Mouse (Mus musculus): ENCODE measurements around the gene Zfp579. TPM values are rescaled to one million over a fixed set of nuclear protein-coding genes. Genes with fewer than 3 reads are reported as not detected.

The Zfp579 gene
- polyA plus RNA-seq, 1 experiment from 2014 or later = 67.7 TPM

GRCm38 (mm10) chr7:4950561-4951342, 45.2 kb downstream of the Zfp579 start:
- 87% methylated on average over 19 of the region's 19 CpGs for WGBS
- Histone ChIP-seq H3K4me1 (ENCODE audit: control insufficient read depth, insufficient read depth, low read length) (no peaks in the 10 kb centered on the region), H3K9me3 (ENCODE audit: control insufficient read depth, low read length) (no peaks in the 10 kb centered on the region), H3K27ac (ENCODE audit: low read depth, low read length) (no peak overlapping the region), H3K9ac (replicated peaks; ENCODE audit: low read depth, low read length) (no peak overlapping the region), H3K4me2 (ENCODE audit: low read depth, low read length) (no peak overlapping the region), H3K36me3 (ENCODE audit: control insufficient read depth, insufficient read depth, low read length) (no peaks in the 10 kb centered on the region), H3K4me3 (ENCODE audit: low read depth, low read length) (no peak overlapping the region), H3K27me3 (ENCODE audit: control insufficient read depth, insufficient read depth, low read length) (no peaks in the 10 kb centered on the region)
- no peak for ATAC-seq (ENCODE audit: low read depth)

DNA sequence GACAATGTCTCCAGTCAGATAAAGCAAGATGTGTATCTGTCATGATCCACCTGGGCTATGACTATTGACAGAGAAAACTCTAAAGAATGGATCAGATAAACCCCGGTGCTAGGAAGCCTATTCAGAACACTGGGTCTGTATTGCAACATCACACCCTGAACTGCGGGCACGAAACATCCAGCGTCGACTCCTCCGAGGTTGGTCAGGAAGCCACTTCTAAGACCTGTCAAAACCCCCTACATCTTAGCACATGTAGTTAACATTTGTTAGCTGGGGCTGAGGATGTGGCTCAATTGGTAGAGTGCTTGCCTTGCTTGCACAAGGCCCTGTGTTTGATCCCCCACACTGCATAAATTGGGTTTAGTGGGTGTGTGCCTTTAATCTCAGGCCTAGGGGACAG, 47.6 kb downstream of the Zfp579 start:
- no peak overlapping the region for H3K4me3 ChIP-seq (ENCODE audit: low read depth, low read length)
- H3K36me3 ChIP-seq (ENCODE audit: control insufficient read depth, insufficient read depth, low read length) = no peaks in the 10 kb centered on the region
- no peak for ATAC-seq (ENCODE audit: low read depth)
- WGBS = 80% methylated on average over 6 of the region's 6 CpGs
- H3K9me3 ChIP-seq (ENCODE audit: control insufficient read depth, low read length) = no peaks in the 10 kb centered on the region
- no peak overlapping the region for H3K4me2 ChIP-seq (ENCODE audit: low read depth, low read length)
- H3K4me1 ChIP-seq (ENCODE audit: control insufficient read depth, insufficient read depth, low read length) = no peaks in the 10 kb centered on the region
- no peak overlapping the region for H3K27ac ChIP-seq (ENCODE audit: low read depth, low read length)
- no peak overlapping the region for H3K9ac ChIP-seq (replicated peaks; ENCODE audit: low read depth, low read length)
- H3K27me3 ChIP-seq (ENCODE audit: control insufficient read depth, insufficient read depth, low read length) = no peaks in the 10 kb centered on the region

DNA sequence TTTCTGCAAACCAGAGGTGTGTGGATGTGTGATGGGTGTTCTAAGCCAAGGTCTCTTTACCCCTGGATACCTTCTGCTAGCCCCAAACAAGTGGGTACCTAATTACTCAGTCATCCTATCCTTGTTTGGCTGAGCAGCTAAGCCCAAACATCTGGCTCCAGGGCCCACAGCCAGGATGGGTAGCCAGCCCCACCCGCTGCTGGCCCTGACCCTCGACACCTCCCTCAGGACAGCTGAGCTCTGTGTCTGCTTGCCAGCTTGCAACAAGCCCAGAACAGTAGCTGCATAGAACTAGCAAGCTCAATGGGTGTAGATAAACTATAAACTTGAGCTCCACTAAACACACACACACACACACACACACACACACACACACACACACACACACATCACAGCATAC, 48.1 kb downstream of the Zfp579 start:
- H3K27ac ChIP-seq (ENCODE audit: low read depth, low read length) = no peak overlapping the region
- H3K36me3 ChIP-seq (ENCODE audit: control insufficient read depth, insufficient read depth, low read length) = no peaks in the 10 kb centered on the region
- H3K9me3 ChIP-seq (ENCODE audit: control insufficient read depth, low read length) = no peaks in the 10 kb centered on the region
- H3K9ac ChIP-seq (replicated peaks; ENCODE audit: low read depth, low read length) = no peak overlapping the region
- H3K4me2 ChIP-seq (ENCODE audit: low read depth, low read length) = no peak overlapping the region
- no peaks in the 10 kb centered on the region for H3K4me1 ChIP-seq (ENCODE audit: control insufficient read depth, insufficient read depth, low read length)
- WGBS = 85% methylated on average over 2 of the region's 2 CpGs
- no peaks in the 10 kb centered on the region for H3K27me3 ChIP-seq (ENCODE audit: control insufficient read depth, insufficient read depth, low read length)
- no peak overlapping the region for H3K4me3 ChIP-seq (ENCODE audit: low read depth, low read length)
- no peak for ATAC-seq (ENCODE audit: low read depth)

DNA sequence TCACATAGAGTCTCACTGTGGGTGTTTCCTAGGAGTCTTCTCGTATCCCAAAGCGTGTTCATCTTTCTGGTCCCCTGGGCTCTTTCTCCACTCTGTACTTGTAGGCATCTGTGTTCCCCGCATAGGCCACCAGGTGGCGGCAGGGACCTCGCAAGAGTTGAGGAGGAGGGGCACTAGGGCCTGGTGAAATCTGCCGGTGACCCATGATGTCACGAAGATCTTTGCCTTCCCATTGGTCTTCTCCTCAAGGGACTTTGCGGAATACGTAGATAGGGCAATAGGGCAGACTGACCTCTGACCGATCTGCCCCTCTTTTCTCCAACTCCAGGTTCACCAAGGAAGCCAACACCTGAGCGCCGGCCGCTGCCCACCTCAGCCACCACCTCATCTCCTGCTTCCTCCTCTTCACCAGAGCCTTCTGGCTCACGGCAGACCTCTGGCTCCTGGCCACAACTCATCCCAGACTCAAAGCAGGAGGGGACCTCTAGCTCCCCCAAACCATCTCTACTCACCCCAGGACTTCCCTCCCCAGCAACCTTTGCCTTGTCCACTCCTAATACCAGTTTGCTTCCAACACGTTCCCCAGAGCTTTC, 52.6 kb downstream of the Zfp579 start:
- Histone ChIP-seq H3K4me2 (ENCODE audit: low read depth, low read length) (peak overlapping the region; percentile 27; the same call in 1 of the 2 replicates), H3K36me3 (ENCODE audit: control insufficient read depth, insufficient read depth, low read length) (no peaks in the 10 kb centered on the region), H3K4me3 (ENCODE audit: low read depth, low read length) (peak overlapping the region; percentile 21), H3K4me1 (ENCODE audit: control insufficient read depth, insufficient read depth, low read length) (no peaks in the 10 kb centered on the region), H3K27ac (ENCODE audit: low read depth, low read length) (no peak overlapping the region), H3K9me3 (ENCODE audit: control insufficient read depth, low read length) (no peaks in the 10 kb centered on the region), H3K9ac (replicated peaks; ENCODE audit: low read depth, low read length) (no peak overlapping the region), H3K27me3 (ENCODE audit: control insufficient read depth, insufficient read depth, low read length) (no peaks in the 10 kb centered on the region)
- WGBS = 18% methylated on average over 15 of the region's 15 CpGs
- peak; percentile 76 for ATAC-seq (ENCODE audit: low read depth)

DNA sequence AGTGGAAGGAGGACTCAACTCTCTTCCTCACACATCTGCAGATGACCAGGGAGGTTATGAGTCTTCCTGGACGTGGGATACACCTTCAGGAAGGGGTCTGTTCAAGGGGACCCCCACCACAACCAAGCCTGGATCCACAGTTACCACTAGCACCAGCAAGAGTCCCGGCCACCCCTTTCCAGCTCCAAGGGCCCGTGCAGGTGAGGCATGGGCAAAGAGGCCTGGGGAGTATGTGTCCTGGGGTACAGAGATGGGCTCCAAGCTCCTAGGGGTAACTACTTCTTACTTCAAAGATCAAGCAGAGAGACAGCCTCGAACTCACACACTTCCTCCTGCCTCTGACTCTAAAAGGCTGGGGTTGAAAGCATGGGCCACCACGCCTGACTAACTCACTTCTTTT, 53.3 kb downstream of the Zfp579 start:
- H3K4me3 ChIP-seq (ENCODE audit: low read depth, low read length) = no peak overlapping the region
- no peaks in the 10 kb centered on the region for H3K36me3 ChIP-seq (ENCODE audit: control insufficient read depth, insufficient read depth, low read length)
- WGBS = 70% methylated on average over 5 of the region's 5 CpGs
- ATAC-seq (ENCODE audit: low read depth) = no peak
- H3K4me1 ChIP-seq (ENCODE audit: control insufficient read depth, insufficient read depth, low read length) = no peaks in the 10 kb centered on the region
- no peaks in the 10 kb centered on the region for H3K9me3 ChIP-seq (ENCODE audit: control insufficient read depth, low read length)
- no peaks in the 10 kb centered on the region for H3K27me3 ChIP-seq (ENCODE audit: control insufficient read depth, insufficient read depth, low read length)
- H3K4me2 ChIP-seq (ENCODE audit: low read depth, low read length) = no peak overlapping the region
- H3K27ac ChIP-seq (ENCODE audit: low read depth, low read length) = no peak overlapping the region
- no peak overlapping the region for H3K9ac ChIP-seq (replicated peaks; ENCODE audit: low read depth, low read length)

DNA sequence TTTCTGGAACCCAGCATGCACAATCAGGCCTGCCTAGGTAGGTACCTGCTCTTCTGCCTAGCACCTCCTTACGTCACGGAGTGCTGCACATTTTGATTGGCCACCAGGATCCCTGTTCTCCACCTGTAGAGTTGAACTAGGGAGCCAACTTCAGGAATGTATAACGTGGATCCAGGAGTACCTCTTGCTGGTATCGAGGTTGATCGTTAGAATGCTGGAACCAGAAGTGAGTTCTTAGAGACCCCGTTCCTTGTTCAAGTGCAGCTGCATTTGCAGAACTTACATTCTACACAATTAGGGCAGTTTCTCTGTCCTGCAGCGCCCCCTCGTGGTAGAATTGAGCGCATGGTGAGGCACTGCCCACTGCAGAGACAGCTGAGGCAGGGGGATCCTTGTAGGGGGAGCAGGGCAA, 55.9 kb downstream of the Zfp579 start:
- no peaks in the 10 kb centered on the region for H3K27me3 ChIP-seq (ENCODE audit: control insufficient read depth, insufficient read depth, low read length)
- H3K4me2 ChIP-seq (ENCODE audit: low read depth, low read length) = no peak overlapping the region
- no peak overlapping the region for H3K9ac ChIP-seq (replicated peaks; ENCODE audit: low read depth, low read length)
- peak; percentile 50; the same call in 1 of the 2 replicates for ATAC-seq (ENCODE audit: low read depth)
- WGBS = 17% methylated on average over 9 of the region's 9 CpGs
- no peaks in the 10 kb centered on the region for H3K4me1 ChIP-seq (ENCODE audit: control insufficient read depth, insufficient read depth, low read length)
- no peaks in the 10 kb centered on the region for H3K9me3 ChIP-seq (ENCODE audit: control insufficient read depth, low read length)
- H3K4me3 ChIP-seq (ENCODE audit: low read depth, low read length) = no peak overlapping the region
- no peaks in the 10 kb centered on the region for H3K36me3 ChIP-seq (ENCODE audit: control insufficient read depth, insufficient read depth, low read length)
- H3K27ac ChIP-seq (ENCODE audit: low read depth, low read length) = no peak overlapping the region

- Histone ChIP-seq H3K9ac (replicated peaks; ENCODE audit: low read depth, low read length) (no peak overlapping the region), H3K27me3 (ENCODE audit: control insufficient read depth, insufficient read depth, low read length) (no peaks in the 10 kb centered on the region), H3K9me3 (ENCODE audit: control insufficient read depth, low read length) (no peaks in the 10 kb centered on the region), H3K4me2 (ENCODE audit: low read depth, low read length) (no peak overlapping the region), H3K4me1 (ENCODE audit: control insufficient read depth, insufficient read depth, low read length) (no peaks in the 10 kb centered on the region), H3K36me3 (ENCODE audit: control insufficient read depth, insufficient read depth, low read length) (no peaks in the 10 kb centered on the region), H3K4me3 (ENCODE audit: low read depth, low read length) (no peak overlapping the region), H3K27ac (ENCODE audit: low read depth, low read length) (no peak overlapping the region)
- 47% methylated on average over 2 of the region's 2 CpGs for WGBS
- 0 out of 2 replicates have a peak, but pooled peaks have one; percentile 32 for ATAC-seq (ENCODE audit: low read depth)
Observed at GRCm38 (mm10) chr7:4938456-4938855, 57.5 kb downstream of the Zfp579 start.

DNA sequence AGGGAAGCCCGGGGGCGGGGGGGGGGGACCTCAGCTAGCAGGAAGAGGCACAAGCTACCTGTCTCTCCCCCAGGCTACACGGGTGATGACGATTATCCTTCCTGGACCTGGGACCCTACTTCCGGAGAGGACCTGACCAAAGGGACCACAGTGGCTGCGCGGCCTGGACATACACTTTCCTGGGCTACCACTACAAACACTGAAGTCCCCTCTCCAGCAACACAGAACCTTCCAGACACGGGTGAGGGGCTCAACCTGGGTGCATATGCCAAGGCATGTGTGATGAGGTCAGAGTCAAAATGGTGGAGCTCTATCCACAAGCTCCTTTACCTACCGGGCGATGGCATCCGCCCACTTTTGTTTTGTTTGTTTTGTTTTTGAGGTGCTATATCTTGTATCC, 58.6 kb downstream of the Zfp579 start:
- no peak overlapping the region for H3K27ac ChIP-seq (ENCODE audit: low read depth, low read length)
- H3K4me3 ChIP-seq (ENCODE audit: low read depth, low read length) = no peak overlapping the region
- 80% methylated on average over 11 of the region's 11 CpGs for WGBS
- H3K4me2 ChIP-seq (ENCODE audit: low read depth, low read length) = no peak overlapping the region
- no peaks in the 10 kb centered on the region for H3K27me3 ChIP-seq (ENCODE audit: control insufficient read depth, insufficient read depth, low read length)
- H3K9me3 ChIP-seq (ENCODE audit: control insufficient read depth, low read length) = no peaks in the 10 kb centered on the region
- no peaks in the 10 kb centered on the region for H3K4me1 ChIP-seq (ENCODE audit: control insufficient read depth, insufficient read depth, low read length)
- no peak overlapping the region for H3K9ac ChIP-seq (replicated peaks; ENCODE audit: low read depth, low read length)
- no peak for ATAC-seq (ENCODE audit: low read depth)
- H3K36me3 ChIP-seq (ENCODE audit: control insufficient read depth, insufficient read depth, low read length) = no peaks in the 10 kb centered on the region

DNA sequence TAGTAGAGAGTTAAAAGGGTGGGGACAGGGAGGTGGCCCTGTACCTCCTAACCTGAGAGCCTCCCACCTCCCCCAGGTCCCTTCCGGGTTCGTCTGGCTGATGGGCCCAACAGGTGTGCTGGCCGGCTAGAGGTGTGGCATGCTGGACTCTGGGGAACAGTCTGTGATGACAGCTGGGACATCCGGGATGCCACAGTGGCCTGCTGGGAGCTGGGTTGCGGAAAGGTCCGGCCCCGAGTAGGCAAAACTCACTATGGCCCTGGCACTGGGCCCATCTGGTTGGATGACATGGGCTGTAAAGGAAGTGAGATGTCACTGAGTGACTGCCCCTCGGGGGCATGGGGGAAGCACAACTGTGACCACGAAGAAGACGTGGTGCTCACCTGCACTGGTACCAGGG, 59.1 kb downstream of the Zfp579 start:
- H3K27ac ChIP-seq (ENCODE audit: low read depth, low read length) = no peak overlapping the region
- no peaks in the 10 kb centered on the region for H3K9me3 ChIP-seq (ENCODE audit: control insufficient read depth, low read length)
- ATAC-seq (ENCODE audit: low read depth) = no peak
- WGBS = 77% methylated on average over 10 of the region's 10 CpGs
- H3K36me3 ChIP-seq (ENCODE audit: control insufficient read depth, insufficient read depth, low read length) = no peaks in the 10 kb centered on the region
- no peaks in the 10 kb centered on the region for H3K4me1 ChIP-seq (ENCODE audit: control insufficient read depth, insufficient read depth, low read length)
- no peak overlapping the region for H3K4me3 ChIP-seq (ENCODE audit: low read depth, low read length)
- H3K9ac ChIP-seq (replicated peaks; ENCODE audit: low read depth, low read length) = no peak overlapping the region
- no peaks in the 10 kb centered on the region for H3K27me3 ChIP-seq (ENCODE audit: control insufficient read depth, insufficient read depth, low read length)
- H3K4me2 ChIP-seq (ENCODE audit: low read depth, low read length) = no peak overlapping the region
